Mouse (Mus musculus): ENCODE data around the gene Iffo2.
"Not testable (repeated sequence)": the region's sequence is repeated elsewhere in the genome, so short reads cannot be mapped to it uniquely, and the experiment has no call there.

Gene Iffo2

GRCm38 (mm10) chr4:139530248-139530647 is at the start of gene Iffo2:
Gene Iffo2, plus strand, starts transcription at chr4:139530548.
- in situ Hi-C loops (cut with MboI; ENCODE audit: unreplicated experiment in 2 of 2) = not testable (repeated sequence)

- in situ Hi-C loops (cut with MboI; ENCODE audit: unreplicated experiment in 2 of 2) = loop anchor here in 1 of 2 experiments (25.0 kb wide), 1 partner anchor 1256 kb away; the partner anchor contains the start of gene Padi6
Measured at GRCm38 (mm10) chr4:139481400-139481799, 48.9 kb upstream of the Iffo2 start.

GRCm38 (mm10) chr4:139483461-139484105 is 46.8 kb upstream of the Iffo2 start:
- in situ Hi-C loops (cut with MboI; ENCODE audit: unreplicated experiment in 2 of 2) = loop anchor here in 1 of 2 experiments (25.0 kb wide), 1 partner anchor 1254 kb away; the partner anchor contains the start of gene Padi6

GRCm38 (mm10) chr4:139484496-139484895 is 45.9 kb upstream of the Iffo2 start:
- in situ Hi-C loops (cut with MboI; ENCODE audit: unreplicated experiment in 2 of 2) = loop anchor here in 1 of 2 experiments (25.0 kb wide), 1 partner anchor 1253 kb away; the partner anchor contains the start of gene Padi6

- in situ Hi-C loops (cut with MboI; ENCODE audit: unreplicated experiment in 2 of 2) = loop anchor here in 1 of 2 experiments (25.0 kb wide), 1 partner anchor 1250 kb away; the partner anchor contains the start of gene Padi6
Measured at GRCm38 (mm10) chr4:139487085-139487484, 43.3 kb upstream of the Iffo2 start.

- in situ Hi-C loops (cut with MboI; ENCODE audit: unreplicated experiment in 2 of 2) = loop anchor here in 1 of 2 experiments (25.0 kb wide), 1 partner anchor 1249 kb away; the partner anchor contains the start of gene Padi6
Measured at GRCm38 (mm10) chr4:139488325-139488724, 42.0 kb upstream of the Iffo2 start.

- in situ Hi-C loops (cut with MboI; ENCODE audit: unreplicated experiment in 2 of 2) = loop anchor here in 1 of 2 experiments (25.0 kb wide), 1 partner anchor 1247 kb away; the partner anchor contains the start of gene Padi6
Measured at GRCm38 (mm10) chr4:139489946-139490345, 40.4 kb upstream of the Iffo2 start.

GRCm38 (mm10) chr4:139490413-139491055 is 39.8 kb upstream of the Iffo2 start:
- in situ Hi-C loops (cut with MboI; ENCODE audit: unreplicated experiment in 2 of 2) = loop anchor here in 1 of 2 experiments (25.0 kb wide), 1 partner anchor 1247 kb away; the partner anchor contains the start of gene Padi6

- in situ Hi-C loops (cut with MboI; ENCODE audit: unreplicated experiment in 2 of 2) = loop anchor here in 1 of 2 experiments (25.0 kb wide), 1 partner anchor 1246 kb away; the partner anchor contains the start of gene Padi6
Measured at GRCm38 (mm10) chr4:139491541-139492170, 38.7 kb upstream of the Iffo2 start.

GRCm38 (mm10) chr4:139492258-139492833 is 38.0 kb upstream of the Iffo2 start:
- in situ Hi-C loops (cut with MboI; ENCODE audit: unreplicated experiment in 2 of 2) = loop anchor here in 1 of 2 experiments (25.0 kb wide), 1 partner anchor 1245 kb away; the partner anchor contains the start of gene Padi6

- in situ Hi-C loops (cut with MboI; ENCODE audit: unreplicated experiment in 2 of 2) = loop anchor here in 1 of 2 experiments (25.0 kb wide), 1 partner anchor 1244 kb away; the partner anchor contains the start of gene Padi6
Measured at GRCm38 (mm10) chr4:139493227-139494025, 36.9 kb upstream of the Iffo2 start.

- in situ Hi-C loops (cut with MboI; ENCODE audit: unreplicated experiment in 2 of 2) = no loop called here
Measured at GRCm38 (mm10) chr4:139500814-139501213, 29.5 kb upstream of the Iffo2 start.

- in situ Hi-C loops (cut with MboI; ENCODE audit: unreplicated experiment in 2 of 2) = no loop called here
Measured at GRCm38 (mm10) chr4:139501702-139502101, 28.6 kb upstream of the Iffo2 start.

GRCm38 (mm10) chr4:139503919-139504318 is 26.4 kb upstream of the Iffo2 start:
- in situ Hi-C loops (cut with MboI; ENCODE audit: unreplicated experiment in 2 of 2) = no loop called here

GRCm38 (mm10) chr4:139505716-139506115 is 24.6 kb upstream of the Iffo2 start:
- in situ Hi-C loops (cut with MboI; ENCODE audit: unreplicated experiment in 2 of 2) = no loop called here

GRCm38 (mm10) chr4:139506727-139507126 is 23.6 kb upstream of the Iffo2 start:
- in situ Hi-C loops (cut with MboI; ENCODE audit: unreplicated experiment in 2 of 2) = no loop called here

- in situ Hi-C loops (cut with MboI; ENCODE audit: unreplicated experiment in 2 of 2) = no loop called here
Measured at GRCm38 (mm10) chr4:139509069-139509468, 21.3 kb upstream of the Iffo2 start.

GRCm38 (mm10) chr4:139511557-139511956 is 18.8 kb upstream of the Iffo2 start:
- in situ Hi-C loops (cut with MboI; ENCODE audit: unreplicated experiment in 2 of 2) = no loop called here

- in situ Hi-C loops (cut with MboI; ENCODE audit: unreplicated experiment in 2 of 2) = no loop called here
Measured at GRCm38 (mm10) chr4:139512985-139513384, 17.4 kb upstream of the Iffo2 start.
